Mouse (Mus musculus): ENCODE results near the gene Tsc22d2. TPM values are rescaled to one million over a fixed set of nuclear protein-coding genes. Genes with fewer than 3 reads are reported as not detected.

Tsc22d2 gene
- polyA plus RNA-seq, 1 experiment from 2014 or later, result 13.6 TPM

DNA sequence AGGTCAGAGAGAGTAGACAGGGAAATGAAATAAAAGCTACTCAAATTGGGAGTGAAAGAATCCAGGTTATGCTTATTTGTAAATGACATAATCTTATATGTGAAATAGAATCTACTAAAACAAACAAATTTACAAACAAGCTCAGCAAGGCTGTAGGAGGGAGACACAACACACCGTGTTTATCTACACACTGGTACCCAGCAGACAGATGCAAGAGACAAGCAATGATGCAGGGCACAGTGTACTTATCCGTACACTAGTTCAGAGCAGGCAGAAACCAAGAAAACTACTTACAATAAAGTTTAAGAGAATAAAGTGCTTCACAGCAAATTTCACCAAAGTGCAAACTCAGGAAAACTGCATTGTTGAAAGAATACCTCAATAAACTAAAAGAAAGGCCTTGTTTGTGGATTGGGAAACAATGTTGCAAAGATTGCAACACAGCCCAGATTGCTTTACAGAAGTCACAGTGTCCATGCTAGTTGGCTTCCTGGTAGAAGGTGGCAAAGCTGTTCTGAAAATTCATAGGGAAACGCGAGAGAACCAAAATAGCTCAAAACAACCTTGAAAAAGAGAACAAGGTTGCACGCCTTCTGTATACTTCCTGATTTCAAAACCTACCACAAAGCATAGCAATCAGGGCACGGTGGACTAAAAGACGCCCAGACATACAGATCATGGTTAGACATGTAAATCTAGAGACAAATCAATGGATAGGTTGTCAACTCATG lies 93.7 kb downstream of the Tsc22d2 start:
- no peak overlapping the region for H3K4me3 ChIP-seq (replicated peaks; ENCODE audit: low read length)
- no peak overlapping the region for H3K4me2 ChIP-seq (replicated peaks)
- no peak overlapping the region for H3K27ac ChIP-seq
- no peaks in the 10 kb centered on the region for H3K27me3 ChIP-seq (ENCODE audit: control insufficient read depth, insufficient read depth, low read length)
- ATAC-seq (ENCODE audit: low FRiP score), result no peak
- H3K4me1 ChIP-seq (replicated peaks; ENCODE audit: control insufficient read depth, insufficient read depth, low read length), result no peaks in the 10 kb centered on the region
- H3K36me3 ChIP-seq (replicated peaks; ENCODE audit: control insufficient read depth, insufficient read depth), result no peaks in the 10 kb centered on the region
- DNase-seq (ENCODE audit: low spot score), result no peak
- H3K9me3 ChIP-seq (ENCODE audit: control insufficient read depth, low read length), result no peaks in the 10 kb centered on the region
- 91% methylated on average over 7 of the region's 7 CpGs for WGBS
- H3K9ac ChIP-seq, result no peak overlapping the region

DNA sequence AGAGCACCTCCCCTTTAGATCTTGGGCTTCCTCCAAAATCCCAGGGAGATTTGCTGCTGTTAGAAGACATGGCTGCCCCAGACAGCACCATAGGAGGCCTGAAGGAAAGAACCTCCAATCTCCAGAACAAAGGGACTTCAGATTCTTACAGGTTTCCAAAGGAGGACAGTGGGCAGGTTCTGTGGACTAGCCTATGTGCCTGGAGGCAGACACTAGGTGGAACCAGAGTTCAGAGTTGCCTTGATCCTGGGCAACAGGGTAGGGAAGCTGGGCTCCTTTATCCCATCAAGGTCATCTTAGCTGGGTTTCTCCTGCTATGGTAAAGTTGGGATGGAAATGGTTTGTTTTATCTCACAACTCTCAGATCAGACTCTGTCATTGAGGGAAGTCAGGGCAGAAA lies 97.1 kb downstream of the Tsc22d2 start:
- Histone ChIP-seq H3K27me3 (ENCODE audit: control insufficient read depth, insufficient read depth, low read length) (no peaks in the 10 kb centered on the region), H3K4me1 (replicated peaks; ENCODE audit: control insufficient read depth, insufficient read depth, low read length) (no peaks in the 10 kb centered on the region), H3K4me3 (replicated peaks; ENCODE audit: low read length) (no peak overlapping the region), H3K9ac (no peak overlapping the region), H3K4me2 (replicated peaks) (no peak overlapping the region), H3K9me3 (ENCODE audit: control insufficient read depth, low read length) (no peaks in the 10 kb centered on the region), H3K36me3 (replicated peaks; ENCODE audit: control insufficient read depth, insufficient read depth) (no peaks in the 10 kb centered on the region), H3K27ac (no peak overlapping the region)
- ATAC-seq (ENCODE audit: low FRiP score) (no peak), DNase-seq (ENCODE audit: low spot score) (no peak)

DNA sequence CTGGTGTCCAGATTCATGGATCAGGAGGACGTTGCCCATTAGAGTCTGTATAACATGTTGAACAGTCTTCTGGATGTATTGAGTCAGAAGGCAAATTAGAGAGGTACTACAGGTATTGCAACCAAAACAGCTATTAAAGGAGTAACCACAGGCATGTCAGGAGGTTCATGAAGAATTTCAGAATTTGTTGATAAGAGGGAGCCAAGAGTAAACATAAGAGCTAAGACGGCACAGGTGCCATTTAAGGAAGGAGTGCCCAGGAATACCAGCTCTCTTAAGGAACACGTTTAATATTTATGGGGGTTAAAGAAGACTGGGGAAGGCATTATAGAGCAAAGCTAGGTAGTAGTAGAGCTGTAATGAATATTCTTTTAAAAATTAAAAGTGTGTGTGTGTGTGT lies 98.2 kb downstream of the Tsc22d2 start:
- 84% methylated on average over 3 of the region's 3 CpGs for whole genome bisulfite sequencing
- Histone ChIP-seq H3K9me3 (ENCODE audit: control insufficient read depth, low read length) (no peaks in the 10 kb centered on the region), H3K36me3 (replicated peaks; ENCODE audit: control insufficient read depth, insufficient read depth) (no peaks in the 10 kb centered on the region), H3K4me2 (replicated peaks) (no peak overlapping the region), H3K9ac (no peak overlapping the region), H3K27me3 (ENCODE audit: control insufficient read depth, insufficient read depth, low read length) (no peaks in the 10 kb centered on the region), H3K4me1 (replicated peaks; ENCODE audit: control insufficient read depth, insufficient read depth, low read length) (no peaks in the 10 kb centered on the region), H3K4me3 (replicated peaks; ENCODE audit: low read length) (no peak overlapping the region), H3K27ac (no peak overlapping the region)
- DNase-seq (ENCODE audit: low spot score), result no peak
- no peak for ATAC-seq (ENCODE audit: low FRiP score)

DNA sequence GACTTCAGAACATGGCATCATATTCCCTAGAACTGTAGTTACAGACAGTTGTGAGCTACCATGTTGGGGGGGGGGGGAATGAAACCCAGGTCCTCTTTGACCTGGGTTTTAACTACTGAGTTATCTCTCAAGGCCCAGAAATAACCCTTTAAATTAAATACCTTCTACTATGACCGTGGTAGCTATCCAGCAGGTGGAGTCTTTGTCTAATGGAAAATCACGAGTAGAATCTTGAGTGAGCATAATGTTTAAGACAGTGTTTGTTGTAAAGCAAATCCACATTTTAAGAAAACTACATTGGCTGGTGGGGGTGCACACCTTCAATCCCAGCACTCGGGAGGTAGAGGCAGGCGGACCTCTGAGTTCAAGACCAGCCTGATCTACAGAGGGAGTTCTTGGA lies 99.0 kb downstream of the Tsc22d2 start:
- no peak overlapping the region for H3K9ac ChIP-seq
- DNase-seq (ENCODE audit: low spot score) (no peak), ATAC-seq (ENCODE audit: low FRiP score) (no peak)
- H3K4me1 ChIP-seq (replicated peaks; ENCODE audit: control insufficient read depth, insufficient read depth, low read length), result no peaks in the 10 kb centered on the region
- no peak overlapping the region for H3K4me3 ChIP-seq (replicated peaks; ENCODE audit: low read length)
- H3K27me3 ChIP-seq (ENCODE audit: control insufficient read depth, insufficient read depth, low read length), result no peaks in the 10 kb centered on the region
- 92% methylated on average over 4 of the region's 4 CpGs for WGBS
- no peak overlapping the region for H3K4me2 ChIP-seq (replicated peaks)
- no peak overlapping the region for H3K27ac ChIP-seq
- H3K9me3 ChIP-seq (ENCODE audit: control insufficient read depth, low read length), result no peaks in the 10 kb centered on the region
- no peaks in the 10 kb centered on the region for H3K36me3 ChIP-seq (replicated peaks; ENCODE audit: control insufficient read depth, insufficient read depth)

DNA sequence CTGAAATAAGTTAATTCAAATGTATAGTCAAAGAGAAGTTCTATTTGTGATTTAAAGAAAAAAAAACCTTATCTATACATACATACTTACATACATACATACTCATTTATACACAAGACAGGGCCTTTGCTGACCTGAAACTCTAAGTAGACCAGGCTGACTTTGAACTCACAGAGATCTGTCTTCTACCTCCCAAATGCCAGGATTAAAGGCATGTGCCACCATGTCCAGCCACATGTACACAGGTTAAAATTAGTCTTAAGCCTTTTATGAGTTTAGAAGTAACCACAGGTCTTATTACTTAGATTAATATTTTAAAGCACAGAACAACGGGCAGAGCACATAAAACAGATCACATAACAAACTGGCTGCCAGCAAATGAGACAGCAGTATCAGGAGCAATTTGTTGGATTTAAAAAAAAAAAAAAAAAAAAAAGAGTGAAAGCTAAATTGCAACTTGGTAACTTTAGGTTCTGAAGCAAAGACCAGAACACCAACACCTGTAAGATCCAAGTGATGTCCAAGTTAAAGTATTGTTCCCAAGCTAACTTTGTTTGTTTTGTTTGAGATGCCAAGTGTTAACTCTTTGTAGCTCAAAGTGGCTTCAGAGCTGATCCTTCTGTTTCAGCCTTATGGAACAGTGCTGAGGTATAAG lies 101.6 kb downstream of the Tsc22d2 start:
- H3K4me3 ChIP-seq (replicated peaks; ENCODE audit: low read length), result no peak overlapping the region
- no peak overlapping the region for H3K4me2 ChIP-seq (replicated peaks)
- H3K36me3 ChIP-seq (replicated peaks; ENCODE audit: control insufficient read depth, insufficient read depth), result peaks cover 11% of the 10 kb centered on the region; the same call in 1 of the 2 replicates
- no peaks in the 10 kb centered on the region for H3K9me3 ChIP-seq (ENCODE audit: control insufficient read depth, low read length)
- H3K27ac ChIP-seq, result no peak overlapping the region
- H3K27me3 ChIP-seq (ENCODE audit: control insufficient read depth, insufficient read depth, low read length), result no peaks in the 10 kb centered on the region
- no peak for ATAC-seq (ENCODE audit: low FRiP score)
- DNase-seq (ENCODE audit: low spot score), result no peak
- H3K4me1 ChIP-seq (replicated peaks; ENCODE audit: control insufficient read depth, insufficient read depth, low read length), result no peaks in the 10 kb centered on the region
- H3K9ac ChIP-seq, result no peak overlapping the region
- 87% methylated on average over 1 of the region's 1 CpGs for WGBS

Other genes starting within 250 kb of the Tsc22d2 start
- gene Eif2a, start 111.1 kb downstream of the Tsc22d2 start, polyA plus RNA-seq (2014; fragmentation: Nextera tagmentation; extraction: Ambion mirVana), result 39.2 and 43.0 TPM in 2 replicates
- gene Serp1, start 111.2 kb downstream of the Tsc22d2 start, polyA plus RNA-seq (2014; fragmentation: Nextera tagmentation; extraction: Ambion mirVana), result 64.3 and 69.8 TPM in 2 replicates
- gene Selenot, start 161.9 kb downstream of the Tsc22d2 start, polyA plus RNA-seq (2014; fragmentation: Nextera tagmentation; extraction: Ambion mirVana), result 34.3 and 43.7 TPM in 2 replicates
- gene Erich6, start 222.5 kb downstream of the Tsc22d2 start, polyA plus RNA-seq (2014; fragmentation: Nextera tagmentation; extraction: Ambion mirVana), result 0.43 TPM in 1 of 2 replicates, not detected in the other